Mouse (Mus musculus): ENCODE results near the gene Ccdc137.

Gene Ccdc137

DNA sequence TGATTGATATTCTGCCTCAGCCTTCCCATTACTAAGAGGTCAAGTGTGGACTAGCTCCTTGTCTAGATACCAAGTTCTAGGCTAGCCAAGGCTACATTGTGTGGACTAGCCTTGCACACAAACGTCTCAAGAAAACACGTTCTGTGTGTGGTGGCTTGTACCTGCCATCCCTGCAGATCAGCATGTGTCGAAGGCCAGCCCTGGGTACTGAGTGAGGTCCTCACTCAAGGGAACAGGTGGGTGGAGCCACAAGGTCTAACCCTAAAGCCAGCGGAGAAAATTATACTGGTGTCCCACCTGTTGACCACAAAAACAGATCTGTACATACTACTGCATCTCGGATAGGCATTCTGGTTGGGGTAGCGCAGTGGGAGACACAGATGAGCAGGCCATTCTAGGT, 42.0 kb downstream of the Ccdc137 start:
- no peak for DNase-seq (ENCODE audit: low spot score)

DNA sequence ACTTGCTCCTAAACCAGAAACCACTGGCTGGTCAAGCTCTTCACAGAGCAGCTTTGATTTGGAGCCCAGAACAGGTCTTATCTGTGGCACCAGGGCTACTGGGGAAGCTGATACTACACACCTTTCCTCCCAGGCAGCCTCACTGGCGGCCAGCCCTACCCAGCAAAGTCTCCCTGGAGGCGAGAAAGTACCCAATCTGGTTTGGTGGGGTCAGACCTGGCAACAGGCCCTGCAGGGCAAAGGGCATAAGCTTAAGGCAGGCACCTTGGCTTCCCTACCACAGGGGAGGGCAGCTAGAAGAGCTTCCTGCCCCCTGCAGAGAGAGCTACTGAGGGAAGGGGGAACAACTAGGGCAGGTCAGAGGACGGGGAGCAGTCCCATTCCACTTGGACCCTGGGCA, 42.4 kb downstream of the Ccdc137 start:
- DNase-seq (ENCODE audit: low spot score) = no peak

DNA sequence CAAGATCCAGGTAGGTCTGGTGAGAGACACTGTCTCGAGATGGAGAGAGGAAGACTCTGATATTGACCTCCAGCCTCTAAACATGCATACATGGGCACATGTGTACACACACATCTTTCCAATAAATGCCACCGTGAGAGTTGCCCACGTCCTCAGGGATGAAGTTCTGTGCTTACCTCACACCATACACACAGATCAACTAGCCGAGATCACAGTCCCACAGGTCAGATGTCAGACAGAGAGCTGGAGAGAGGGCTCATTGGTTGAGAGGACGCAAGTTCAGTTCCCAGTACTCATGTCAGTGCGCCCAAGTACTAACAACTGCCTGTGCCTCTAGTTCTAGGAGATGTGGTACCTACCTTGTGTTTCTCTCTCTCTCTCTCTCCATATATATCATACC, 43.1 kb downstream of the Ccdc137 start:
- no peak for DNase-seq (ENCODE audit: low spot score)

DNA sequence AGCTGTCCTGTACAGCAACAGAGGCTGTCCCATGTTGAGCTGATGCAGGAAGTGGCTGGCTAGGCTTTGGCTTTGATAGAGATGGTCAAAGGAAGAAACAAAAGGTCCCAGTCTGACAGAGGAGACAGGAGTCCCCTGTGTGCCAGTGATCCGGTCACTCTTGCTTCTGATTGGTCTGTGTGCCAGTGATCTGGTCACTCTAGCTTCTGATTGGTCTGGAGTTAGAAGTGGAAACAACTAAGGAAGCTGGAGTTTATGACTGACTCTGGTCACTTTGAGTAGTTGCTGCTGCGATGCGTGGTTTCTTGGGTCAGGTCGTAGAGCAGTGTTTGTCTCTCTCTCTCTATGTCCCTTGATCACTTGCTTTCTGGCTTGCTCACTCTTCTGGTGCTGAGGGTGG, 43.8 kb downstream of the Ccdc137 start:
- DNase-seq (ENCODE audit: low spot score) = no peak

DNA sequence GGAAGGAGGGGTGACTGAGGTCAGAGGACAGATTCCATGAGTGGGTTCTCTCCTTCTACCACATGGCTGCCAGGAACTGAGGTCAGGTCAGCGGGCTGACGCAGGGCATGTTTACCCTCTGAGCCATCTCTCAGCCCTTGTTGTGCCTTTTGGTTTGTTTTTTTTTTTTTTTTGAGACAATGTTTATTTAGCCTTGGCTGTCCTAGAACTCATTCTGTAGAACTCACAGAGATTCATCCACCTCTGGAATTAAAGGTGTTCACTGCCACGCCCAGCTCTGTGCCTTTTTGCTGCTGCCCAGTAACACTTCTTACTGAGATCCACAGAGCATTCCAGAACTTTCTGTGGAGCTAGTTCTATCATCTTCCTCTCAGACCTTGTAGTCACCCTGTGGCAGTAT, 47.7 kb downstream of the Ccdc137 start:
- DNase-seq (ENCODE audit: low spot score) = no peak

DNA sequence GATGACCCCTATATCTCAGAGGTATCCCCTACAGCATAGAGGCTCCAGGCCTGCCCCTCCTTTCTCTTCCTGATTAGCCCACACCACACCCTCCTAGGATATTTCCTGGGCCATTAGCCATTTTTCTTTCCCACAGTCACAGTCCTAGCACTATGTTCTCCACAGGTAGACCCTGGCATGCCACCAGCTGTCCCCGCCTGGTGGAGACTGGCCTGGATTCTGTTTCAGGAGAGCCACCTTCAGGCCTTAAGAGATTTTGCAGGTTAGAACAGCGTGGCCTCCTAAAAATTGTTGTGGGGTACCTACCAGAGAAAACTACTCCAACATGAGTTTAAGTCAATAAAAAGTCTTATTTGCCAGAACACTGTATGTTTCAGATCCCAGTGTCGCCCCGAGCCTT, 49.0 kb downstream of the Ccdc137 start:
- no peak for DNase-seq (ENCODE audit: low spot score)

DNA sequence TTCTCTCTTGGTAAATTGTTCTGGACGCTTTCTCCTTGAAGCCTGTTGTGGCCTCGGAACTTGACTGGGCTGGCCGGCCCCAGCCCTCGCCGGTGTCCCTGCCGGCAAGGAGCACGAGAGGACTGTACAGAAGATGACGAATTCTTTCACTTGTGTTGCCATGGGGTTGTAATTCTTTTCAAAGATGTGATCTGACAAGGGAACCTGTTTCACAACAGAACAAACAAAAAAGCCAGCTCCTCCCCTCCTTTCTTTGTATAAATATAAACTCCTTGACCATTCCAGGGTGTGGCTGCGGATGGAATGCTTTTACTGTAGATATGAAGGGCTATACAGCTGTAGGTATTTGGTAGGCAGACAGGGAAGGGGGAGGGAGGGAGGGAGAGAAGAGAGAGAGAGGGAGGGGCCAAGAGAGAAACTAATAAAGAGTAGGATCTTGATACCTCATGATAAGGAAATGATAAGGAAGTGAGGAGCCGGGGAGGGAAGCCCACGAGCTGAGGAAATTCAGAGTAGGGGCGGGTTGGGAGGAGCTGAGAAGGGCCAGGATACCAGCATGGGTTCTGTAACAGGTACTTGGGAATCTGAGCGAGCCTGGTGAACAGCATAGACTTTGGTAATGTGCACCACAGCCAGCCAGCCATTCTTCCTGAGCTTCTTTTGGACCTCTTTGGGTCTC, 49.8 kb downstream of the Ccdc137 start:
- DNase-seq (ENCODE audit: low spot score) = no peak

DNA sequence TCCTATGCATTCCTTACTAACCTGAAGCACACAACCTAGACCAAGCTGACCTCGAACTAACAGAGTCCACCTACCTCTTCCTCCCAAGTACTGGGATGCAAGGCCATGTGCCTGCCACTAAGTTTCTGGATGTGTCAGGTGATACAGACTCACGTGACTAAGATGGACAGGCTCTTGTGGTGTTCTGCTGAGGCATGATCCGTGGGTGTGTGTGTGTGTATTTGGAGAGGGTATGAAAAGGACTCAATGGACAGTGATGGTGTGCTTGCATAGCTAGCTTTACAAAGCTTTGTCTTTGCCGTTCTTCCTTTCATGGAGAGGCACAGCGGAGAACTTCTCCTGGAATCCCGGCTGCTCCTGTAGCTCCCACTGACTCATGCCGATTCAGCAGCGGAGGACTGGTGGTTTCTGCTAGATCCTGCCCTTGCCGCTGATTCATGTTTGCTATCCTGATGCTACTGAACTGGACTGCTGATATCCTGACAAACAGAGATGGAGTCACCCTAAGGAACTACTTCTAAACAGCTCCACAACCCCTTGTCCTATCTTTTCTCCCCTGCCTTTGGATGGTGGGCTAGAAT, 50.5 kb downstream of the Ccdc137 start:
- no peak for DNase-seq (ENCODE audit: low spot score)

DNA sequence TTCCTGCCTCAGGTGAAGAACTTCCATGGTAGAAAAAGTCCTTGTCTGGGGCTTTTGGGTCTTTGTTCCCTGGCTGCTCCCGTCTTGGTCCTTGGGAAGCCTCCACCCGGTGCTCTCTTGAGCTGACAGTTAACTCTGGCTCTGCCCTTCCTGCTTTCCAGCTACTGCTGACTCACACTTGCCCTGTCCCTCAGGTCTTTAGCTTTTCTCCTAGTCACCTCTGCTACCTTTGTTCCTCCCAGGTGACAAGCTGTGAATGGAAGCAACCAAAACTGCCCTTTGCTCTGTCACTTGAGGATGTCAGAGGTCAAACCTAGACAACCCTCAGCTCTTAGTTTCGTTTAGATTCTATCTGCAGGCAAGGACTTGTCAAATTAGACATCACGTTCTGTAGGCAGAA, 52.0 kb downstream of the Ccdc137 start:
- no peak for DNase-seq (ENCODE audit: low spot score)

DNA sequence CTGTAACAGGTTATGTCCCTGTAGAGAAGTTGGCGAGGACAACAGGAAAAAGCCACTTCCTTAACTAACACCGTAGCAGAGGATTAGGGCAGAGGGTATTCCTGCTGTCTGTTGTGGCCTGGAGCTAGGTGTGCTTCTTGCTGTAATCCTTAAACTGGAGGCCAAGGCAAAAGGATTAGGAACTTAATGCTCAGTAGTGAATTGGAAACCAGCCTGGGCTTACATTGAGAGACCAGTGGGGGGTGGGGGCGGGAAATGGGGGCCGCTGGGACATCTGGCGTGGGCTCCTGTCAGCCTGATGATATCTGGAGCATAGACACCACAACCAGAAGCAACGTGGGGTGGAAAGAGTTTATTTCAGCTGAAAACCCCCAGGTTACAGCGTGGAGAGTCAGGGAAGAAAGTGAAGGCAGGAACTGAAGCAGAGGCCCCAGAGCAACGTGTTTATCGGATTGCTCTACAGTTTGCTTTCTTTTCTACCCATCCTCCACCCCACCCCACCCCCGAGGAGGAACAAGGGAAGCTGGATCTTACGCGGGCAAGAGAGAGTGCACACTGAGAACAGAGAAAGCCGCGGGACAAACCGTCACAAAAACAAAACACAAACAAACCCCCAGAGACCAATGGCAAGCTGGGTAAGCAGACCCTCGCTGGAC, 52.6 kb downstream of the Ccdc137 start:
- DNase-seq (ENCODE audit: low spot score) = peak; percentile 47

DNA sequence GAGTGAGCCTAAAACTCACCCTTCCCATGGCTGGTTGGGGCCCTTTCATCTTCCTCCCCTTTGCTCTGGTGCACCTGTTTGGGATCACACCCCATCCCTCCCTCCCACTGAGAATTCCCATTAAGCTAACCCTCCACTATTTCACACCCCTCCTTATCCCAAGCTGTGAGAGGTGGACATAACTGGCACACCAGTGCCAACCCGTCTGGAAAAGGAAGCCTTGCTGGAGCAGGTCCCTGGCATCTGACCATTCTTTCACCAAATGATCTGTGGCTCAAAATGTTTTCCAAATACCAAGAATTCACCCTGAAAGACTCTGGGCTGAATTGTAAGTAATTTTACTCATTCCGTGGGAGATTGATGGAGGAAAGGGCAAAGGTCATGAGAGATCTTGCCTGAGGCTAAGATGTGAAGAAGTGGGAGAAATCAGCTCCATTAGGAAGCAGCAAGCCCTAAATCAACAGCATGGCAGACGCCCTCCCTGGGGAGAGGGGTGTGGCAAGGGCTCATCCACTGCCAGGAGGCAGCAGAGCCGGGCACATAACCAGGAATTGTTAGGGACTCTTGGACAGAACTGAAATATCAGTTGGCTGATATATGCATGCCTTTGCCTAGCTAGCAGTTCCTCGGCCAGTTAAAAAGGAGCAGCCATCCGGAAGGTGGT, 55.0 kb downstream of the Ccdc137 start:
- DNase-seq (ENCODE audit: low spot score) = peak; percentile 75
